Mouse (Mus musculus) adipocyte (in vitro differentiated cells): Measurements from ENCODE around the gene Il33.

Experiments
- DNase-seq: peaks from one replicate; pipeline ENCODE4 v3.0.0-alpha.2; 2016; ENCODE audit warnings: low spot score

Il33 gene

GRCm38 (mm10) chr19:29986464-29987091, 61.7 kb downstream of the Il33 start:
- DNase-seq = no peak

DNA sequence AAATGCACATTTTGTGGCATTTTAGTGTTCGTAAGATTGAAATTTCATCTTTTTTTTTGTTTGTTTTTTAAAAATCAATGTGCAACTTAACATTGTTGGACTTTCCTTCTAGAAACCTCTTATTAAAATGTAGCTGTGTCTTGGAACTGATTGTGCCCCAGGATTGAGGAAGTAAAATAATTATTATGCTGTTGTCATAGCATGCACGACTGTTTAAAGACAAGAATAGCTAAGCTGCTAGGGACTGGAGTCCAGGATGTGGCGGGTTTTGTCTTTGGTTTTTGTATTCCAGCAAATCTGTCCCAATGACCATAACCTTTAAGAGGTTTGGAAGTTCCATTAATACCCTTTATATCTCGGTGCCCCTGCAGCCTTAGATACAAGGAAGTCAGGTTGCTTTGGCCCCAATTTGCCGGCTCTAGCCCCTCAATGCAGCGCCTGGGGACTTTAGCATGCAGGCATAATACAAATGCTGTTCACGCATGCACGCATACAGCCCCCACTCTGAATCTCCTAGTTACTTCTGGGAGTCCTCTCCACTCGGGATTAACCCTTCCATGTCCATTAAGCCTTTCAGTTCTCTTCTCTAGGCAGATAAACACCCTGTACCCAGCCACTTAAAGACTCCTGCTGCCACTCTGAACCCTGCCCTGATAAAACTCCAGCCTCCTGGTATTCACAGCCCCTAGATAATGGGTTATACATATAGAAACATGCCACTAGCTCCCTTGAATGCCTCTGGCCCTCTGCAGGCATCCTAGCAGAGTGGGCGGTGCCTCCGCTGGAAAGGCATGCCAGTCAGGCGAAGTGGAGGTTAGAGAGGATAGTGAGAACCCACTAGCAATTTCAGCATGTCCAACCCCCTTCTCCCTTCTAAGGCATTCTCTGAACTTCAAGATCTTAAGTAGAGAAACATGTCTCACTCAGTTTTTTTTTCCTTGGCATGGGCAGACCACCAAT, 75.8 kb downstream of the Il33 start:
- DNase-seq = no peak

DNA sequence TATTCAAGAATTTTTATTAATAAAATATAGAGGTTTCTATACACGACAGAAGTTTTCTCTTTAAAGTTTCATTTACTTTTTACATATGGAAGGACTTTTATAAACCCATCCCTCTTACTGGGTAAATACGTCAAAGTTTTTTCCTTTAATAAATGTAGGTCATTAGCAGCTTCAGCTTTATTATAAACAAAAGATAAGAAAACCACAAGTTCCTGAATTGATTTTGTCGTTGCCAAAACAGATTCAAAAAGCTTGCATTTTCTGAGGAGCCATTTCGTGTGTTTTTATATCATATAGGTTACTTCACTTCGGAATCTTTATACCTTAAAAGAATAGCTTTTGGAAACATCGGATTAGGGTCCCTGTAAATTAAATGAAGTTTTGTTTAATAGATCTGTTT, 76.6 kb downstream of the Il33 start:
- no peak for DNase-seq

- DNase-seq = no peak
Observed at GRCm38 (mm10) chr19:30003621-30004020, 78.7 kb downstream of the Il33 start, which contains the start of gene Trpd52l3. Trpd52l3 (plus strand) TSS chr19:30003790.

- DNase-seq = no peak
Observed at GRCm38 (mm10) chr19:30006371-30006770, 81.5 kb downstream of the Il33 start.
